Mouse (Mus musculus) neural tube, embryonic 14.5 days (tissue): ENCODE measurements around the gene Ptges3. TPM values are rescaled to one million over a fixed set of nuclear protein-coding genes. Genes with fewer than 3 reads are reported as not detected.

ENCODE experiments used
- ATAC-seq: fragments of 200-750 bp; cut with Nextera tagmentation; 2 replicates; pipeline ENCODE4 v1.8.0; 2017; ENCODE audit warnings: low read depth, mild to moderate bottlenecking, moderate TSS enrichment, moderate library complexity
- H3K27ac ChIP-seq: fragments of 300-500 bp; sonication (generic); 2 replicates; pipeline ENCODE4 v1.5.1; 2014; ENCODE audit warnings: low read depth, mild to moderate bottlenecking, control low read depth, low read length, moderate library complexity, mixed read lengths
- H3K27me3 ChIP-seq: fragments of 300-500 bp; sonication (generic); 2 replicates; pipeline ENCODE4 v1.6.1; 2014; ENCODE audit warnings: low read length; ENCODE audit not compliant: control insufficient read depth, insufficient read depth
- H3K36me3 ChIP-seq: fragments of 300-500 bp; sonication (generic); 2 replicates; pipeline ENCODE4 v1.6.1; 2014; ENCODE audit warnings: low read length, mixed read lengths; ENCODE audit not compliant: control insufficient read depth, insufficient read depth
- H3K4me1 ChIP-seq: fragments of 300-500 bp; sonication (generic); 2 replicates; pipeline ENCODE4 v1.6.1; 2014; ENCODE audit warnings: low read length; ENCODE audit not compliant: control insufficient read depth, insufficient read depth
- H3K4me2 ChIP-seq: fragments of 300-500 bp; sonication (generic); 2 replicates; pipeline ENCODE4 v1.6.1; 2014; ENCODE audit warnings: mild to moderate bottlenecking, low read depth, low read length, control low read depth
- H3K4me3 ChIP-seq: fragments of 300-500 bp; sonication (generic); 2 replicates; pipeline ENCODE4 v1.5.1; 2014; ENCODE audit warnings: low read depth, low read length, control low read depth, mixed read lengths
- H3K9ac ChIP-seq: fragments of 300-500 bp; sonication (generic); replicated peaks from 2 replicates; pipeline ENCODE4 v1.6.1; 2014; ENCODE audit warnings: low read depth, mild to moderate bottlenecking, control low read depth, low read length, mixed read lengths
- H3K9me3 ChIP-seq: fragments of 300-500 bp; sonication (generic); 2 replicates; pipeline ENCODE4 v1.6.1; 2016; ENCODE audit warnings: low read length; ENCODE audit not compliant: control insufficient read depth
- WGBS: fragments of 180-500 bp; shearing (Covaris S2); extraction: QIAGEN DNeasy Blood & Tissue Kit; methylation state at CpG from one replicate; pipeline ENCODE4 v1.1.7; 2014; 5-methylcytosine and 5-hydroxymethylcytosine counted together
- microRNA counts: library from miRNA; unstranded; fragments of <30 nt; microRNA quantifications from one replicate; lab custom pipeline; 2016
- microRNA-seq: library from miRNA; unstranded; fragments of <30 nt; microRNA quantifications from one replicate; pipeline ENCODE4, GENCODE M21; 2016
- polyA plus RNA-seq: library from polyadenylated mRNA; unstranded; fragments of >200 nt; fragmentation: Nextera tagmentation; extraction: Ambion mirVana; gene quantifications from 2 replicates; pipeline ENCODE4 v1.2.1, GENCODE M21; 2014

The Ptges3 gene
- polyA plus RNA-seq, 1 experiment from 2014 or later = 381 TPM

DNA sequence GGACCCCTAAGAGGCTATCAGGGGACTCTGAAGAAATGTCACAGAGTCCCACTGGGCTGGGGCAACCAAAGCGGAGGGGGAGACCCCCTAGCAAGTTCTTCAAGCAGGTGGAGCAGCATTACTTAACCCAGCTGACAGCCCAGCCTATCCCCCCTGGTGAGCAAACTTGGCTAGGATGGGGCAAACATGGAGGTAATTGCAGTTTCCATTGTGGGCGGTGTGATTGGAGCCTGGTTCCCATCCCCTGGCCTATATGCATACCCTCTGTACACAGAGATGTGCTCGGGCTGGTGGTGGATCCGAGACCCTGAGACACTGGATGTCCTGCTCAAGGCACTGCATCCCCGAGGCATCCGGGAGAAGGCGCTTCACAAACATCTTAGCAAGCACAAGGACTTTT lies 65.1 kb downstream of the Ptges3 start:
- Histone ChIP-seq H3K9me3 (no peaks in the 10 kb centered on the region), H3K27me3 (no peaks in the 10 kb centered on the region), H3K4me3 (no peak overlapping the region), H3K27ac (no peak overlapping the region), H3K36me3 (peaks cover 89% of the 10 kb centered on the region), H3K9ac (no peak overlapping the region), H3K4me1 (no peaks in the 10 kb centered on the region), H3K4me2 (no peak overlapping the region)
- WGBS = 90% methylated on average over 7 of the region's 7 CpGs
- no peak for ATAC-seq

DNA sequence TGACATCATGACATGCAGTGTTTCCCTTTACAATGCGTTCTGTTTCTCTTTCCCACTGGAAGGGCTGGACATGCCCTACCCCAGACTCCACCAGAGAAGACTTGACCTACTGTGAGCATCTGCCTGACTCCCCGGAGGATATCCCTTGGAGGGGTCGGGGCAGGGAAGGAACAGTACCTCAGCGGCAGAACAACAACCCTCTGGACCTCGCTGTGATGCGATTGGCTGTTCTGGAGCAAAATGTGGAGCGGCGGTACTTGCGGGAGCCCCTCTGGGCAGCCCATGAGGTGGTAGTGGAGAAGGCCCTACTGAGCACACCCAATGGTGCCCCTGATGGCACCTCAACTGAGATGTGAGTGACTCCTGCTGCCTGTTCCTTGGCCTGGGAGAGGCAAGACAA lies 66.1 kb downstream of the Ptges3 start:
- Histone ChIP-seq H3K4me3 (no peak overlapping the region), H3K4me2 (no peak overlapping the region), H3K9me3 (no peaks in the 10 kb centered on the region), H3K4me1 (no peaks in the 10 kb centered on the region), H3K36me3 (peaks cover 86% of the 10 kb centered on the region), H3K9ac (no peak overlapping the region), H3K27ac (no peak overlapping the region), H3K27me3 (no peaks in the 10 kb centered on the region)
- WGBS = 97% methylated on average over 9 of the region's 9 CpGs
- no peak for ATAC-seq

DNA sequence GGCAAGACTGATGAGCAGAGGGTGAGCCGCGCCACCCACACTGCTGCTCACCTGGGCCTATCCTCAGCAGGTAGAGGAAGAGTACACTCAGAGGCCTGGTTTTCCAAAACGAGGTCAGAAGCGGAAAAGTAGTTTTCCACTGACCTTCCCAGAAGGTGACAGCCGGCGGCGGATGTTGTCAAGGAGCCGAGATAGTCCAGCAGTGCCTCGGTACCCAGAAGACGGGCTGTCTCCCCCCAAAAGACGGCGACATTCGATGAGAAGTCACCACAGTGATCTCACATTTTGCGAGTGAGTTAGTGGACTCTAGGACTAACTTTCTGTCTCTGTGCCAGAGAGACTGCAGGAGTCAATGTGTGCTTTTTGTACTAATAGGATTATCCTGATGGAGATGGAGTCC lies 67.2 kb downstream of the Ptges3 start:
- no peak overlapping the region for H3K4me2 ChIP-seq
- no peak overlapping the region for H3K4me3 ChIP-seq
- H3K4me1 ChIP-seq = no peaks in the 10 kb centered on the region
- H3K36me3 ChIP-seq = peaks cover 81% of the 10 kb centered on the region
- H3K9ac ChIP-seq = no peak overlapping the region
- H3K27ac ChIP-seq = no peak overlapping the region
- 93% methylated on average over 14 of the region's 14 CpGs for WGBS
- H3K9me3 ChIP-seq = no peaks in the 10 kb centered on the region
- no peak for ATAC-seq
- no peaks in the 10 kb centered on the region for H3K27me3 ChIP-seq

MicroRNAs within 50 kb of the gene (microRNA counts, 519-probe panel; counts per million panel counts)
- microRNA mmu-miR-677 (lab: Ali Mortazavi, UCI) = not detected

Small RNA genes lying within 50 kb of the gene (microRNA-seq; reads per million reads assigned to microRNA genes)
- 21.6 reads per million, percentile 25 among the genes with 10 or more reads in this experiment for gene Mir677

Other genes with a start within 250 kb of the Ptges3 start
- not detected in 2 replicates for gene Rdh19, start 209.0 kb upstream of the Ptges3 start, polyA plus RNA-seq
- gene Rdh16f2, start 192.5 kb upstream of the Ptges3 start, polyA plus RNA-seq = not detected in 2 replicates
- not detected in 2 replicates for gene Rdh7, start 170.1 kb upstream of the Ptges3 start, polyA plus RNA-seq
- gene Sdr9c7, start 160.4 kb upstream of the Ptges3 start, polyA plus RNA-seq = not detected in 2 replicates
- not detected in 2 replicates for gene Hsd17b6, start 51.3 kb upstream of the Ptges3 start, polyA plus RNA-seq
- gene Prim1, start 43.8 kb upstream of the Ptges3 start, polyA plus RNA-seq = 32.5 and 38.7 TPM in 2 replicates
- 537 and 552 TPM in 2 replicates for gene Naca, start 23.4 kb upstream of the Ptges3 start, polyA plus RNA-seq
- gene Atp5b, start 24.3 kb downstream of the Ptges3 start, polyA plus RNA-seq = 2,213 and 2,273 TPM in 2 replicates
- gene Baz2a, start 32.6 kb downstream of the Ptges3 start, polyA plus RNA-seq = 15.8 and 20.9 TPM in 2 replicates
- gene Rbms2, start 121.3 kb downstream of the Ptges3 start, polyA plus RNA-seq = 4.7 and 7.6 TPM in 2 replicates
- gene Gls2, start 135.5 kb downstream of the Ptges3 start, polyA plus RNA-seq = 2.0 and 2.8 TPM in 2 replicates
- 20.9 and 22.3 TPM in 2 replicates for gene Spryd4, start 152.9 kb downstream of the Ptges3 start, polyA plus RNA-seq
- not detected in 2 replicates for gene Mip, start 166.9 kb downstream of the Ptges3 start, polyA plus RNA-seq
- gene Timeless, start 173.1 kb downstream of the Ptges3 start, polyA plus RNA-seq = 14.6 and 19.1 TPM in 2 replicates
- gene Apon, start 195.1 kb downstream of the Ptges3 start, polyA plus RNA-seq = not detected in 2 replicates
- gene Apof, start 209.7 kb downstream of the Ptges3 start, polyA plus RNA-seq = not detected in 2 replicates
- gene Stat2, start 211.6 kb downstream of the Ptges3 start, polyA plus RNA-seq = 21.0 and 23.1 TPM in 2 replicates
- gene Il23a, start 239.8 kb downstream of the Ptges3 start, polyA plus RNA-seq = 0.18 and 0.29 TPM in 2 replicates
- 19.0 and 21.4 TPM in 2 replicates for gene Pan2, start 244.4 kb downstream of the Ptges3 start, polyA plus RNA-seq